Mouse (Mus musculus): ENCODE measurements around the gene Olfr93.
A peak's percentile ranks its signal among the peaks of the same experiment; 100 is the strongest.
"Not testable (repeated sequence)": the region's sequence is repeated elsewhere in the genome, so short reads cannot be mapped to it uniquely, and the experiment has no call there.

Olfr93 gene

DNA sequence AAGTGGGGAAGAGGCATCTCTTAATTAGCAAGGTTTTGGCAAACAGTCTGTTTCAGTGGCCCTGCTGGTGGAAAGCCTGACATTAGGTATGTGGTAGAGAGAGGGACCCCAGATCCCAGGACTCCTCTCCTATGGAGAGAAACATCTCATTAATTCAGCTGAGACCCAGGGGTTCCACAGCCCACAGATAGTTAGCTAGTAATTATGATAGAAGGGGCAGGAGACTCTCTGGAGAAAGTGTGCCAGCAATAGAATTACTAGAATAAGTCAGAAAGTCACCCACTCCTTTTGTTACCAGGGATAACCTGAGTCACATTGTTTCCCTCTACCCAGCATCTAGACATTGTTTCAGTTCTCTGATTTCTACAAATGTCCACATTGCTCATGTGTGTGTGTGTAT is at the start of gene Olfr93:
Gene Olfr93, minus strand, starts transcription at position 101 of the 400 bp plus-strand sequence.
- no peak for DNase-seq (ENCODE audit: low read depth, low spot score)

DNA sequence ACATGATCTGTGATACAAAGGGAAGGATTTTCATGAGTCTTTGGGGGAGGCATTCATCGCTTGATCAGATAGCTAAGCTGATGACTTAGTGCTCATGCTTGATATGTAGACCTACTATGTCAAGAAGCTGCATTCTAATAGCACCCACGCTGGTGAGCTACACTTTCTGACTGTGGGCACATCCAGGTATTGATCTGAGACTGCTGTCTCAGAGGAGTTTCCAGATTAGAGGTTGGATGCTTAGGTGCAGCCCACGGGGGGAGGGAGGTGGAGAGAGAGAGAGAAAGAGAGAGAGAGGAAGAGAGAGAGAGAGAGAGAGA is 42.6 kb upstream of the Olfr93 start:
- no peak for DNase-seq (ENCODE audit: low read depth, low spot score)

DNA sequence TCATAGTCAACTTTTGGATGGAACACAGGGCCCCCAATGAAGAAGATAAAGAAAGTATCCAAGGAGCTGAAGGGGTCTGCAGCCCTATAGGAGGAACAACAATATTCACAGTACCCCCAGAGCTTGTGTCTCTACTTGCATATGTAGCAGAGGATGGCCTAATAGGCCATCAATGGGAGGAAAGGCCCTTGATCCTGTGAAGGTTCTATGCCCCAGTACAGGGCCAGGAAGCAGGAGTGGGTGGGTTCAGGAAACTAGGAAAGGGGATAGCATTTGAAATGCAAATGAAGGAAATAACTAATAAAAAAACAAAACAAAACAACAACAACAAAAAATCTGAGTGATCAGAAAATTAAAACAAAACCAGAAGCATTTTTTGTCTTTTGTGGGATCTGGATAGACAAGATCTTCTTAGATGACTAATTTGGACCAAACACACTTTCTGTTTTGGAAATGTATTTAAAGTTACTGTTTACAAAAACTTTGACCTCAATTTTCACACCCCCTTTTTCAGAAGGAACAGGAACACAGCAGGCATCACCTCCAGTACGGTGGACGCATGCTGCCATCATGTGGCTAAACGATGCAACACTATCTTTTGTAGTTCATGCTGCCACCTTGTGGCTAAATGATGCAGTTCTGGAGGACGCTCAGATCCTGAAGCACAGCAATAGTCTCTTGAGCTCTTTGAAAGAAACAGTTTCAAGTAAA is 42.1 kb upstream of the Olfr93 start:
- DNase-seq (ENCODE audit: low read depth, low spot score), result peak; percentile 17

DNA sequence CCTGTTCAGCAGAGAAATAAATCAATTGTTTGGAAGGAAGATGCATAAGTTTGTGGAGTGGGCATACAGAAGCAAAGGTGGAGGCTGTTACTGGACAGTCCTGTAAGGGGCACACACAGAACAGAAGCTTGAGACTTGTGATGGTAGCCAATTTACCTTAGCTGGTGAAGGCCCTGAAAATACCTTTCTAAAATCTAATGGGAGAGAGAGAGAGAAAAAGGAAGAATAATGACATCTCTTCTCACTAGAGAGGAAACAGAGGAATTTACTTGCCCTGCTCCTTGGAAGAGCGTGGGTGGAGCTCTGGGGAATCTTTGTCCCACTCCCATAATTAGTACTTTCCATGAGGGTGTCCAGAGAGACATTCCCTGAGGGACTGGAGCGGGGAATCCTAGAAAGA is 39.6 kb upstream of the Olfr93 start, which contains the start of gene Olfr94:
Gene Olfr94, minus strand, starts transcription at position 101 of the 400 bp plus-strand sequence.
- DNase-seq (ENCODE audit: low read depth, low spot score), result no peak

DNA sequence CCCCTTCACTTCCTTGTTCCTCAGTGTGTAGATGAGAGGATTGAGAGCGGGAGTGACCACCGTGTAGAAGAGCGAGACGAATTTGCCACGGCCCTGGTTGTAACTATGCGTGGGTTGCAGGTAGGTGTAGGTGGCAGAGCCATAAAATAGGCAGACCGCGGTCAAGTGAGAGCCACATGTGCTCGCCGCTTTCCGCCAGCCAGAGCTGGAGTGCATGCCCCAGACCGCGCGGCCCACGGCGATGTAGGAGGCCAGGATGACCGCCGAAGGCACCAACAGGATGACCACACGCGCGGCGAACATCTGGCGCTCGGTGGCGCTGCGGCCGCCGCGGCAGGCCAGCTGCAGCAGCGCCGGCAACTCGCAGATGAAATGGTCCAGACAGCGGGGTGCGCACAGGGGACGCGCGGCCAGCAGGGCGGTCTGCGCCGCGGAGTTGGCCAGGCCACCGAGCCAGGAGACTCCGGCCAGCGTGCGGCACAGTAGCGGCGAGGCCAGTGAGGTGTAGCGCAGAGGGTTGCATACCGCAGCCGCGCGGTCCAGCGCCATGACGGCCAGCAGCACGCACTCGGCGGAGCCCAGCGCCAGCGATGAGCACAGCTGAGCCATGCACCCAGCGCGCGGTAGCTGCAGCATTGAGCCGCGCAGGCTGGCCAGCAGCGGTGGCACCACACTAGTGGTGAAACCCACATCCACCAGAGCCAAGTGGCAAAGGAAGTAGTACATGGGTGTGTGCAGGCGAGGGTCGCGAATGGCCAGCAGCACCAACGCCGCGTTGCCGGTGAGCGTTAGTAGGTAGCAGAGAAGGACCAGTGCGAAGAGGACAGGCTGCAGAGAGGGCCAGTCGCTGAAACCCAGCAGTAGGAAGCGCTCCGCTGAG is 35.8 kb upstream of the Olfr93 start:
- DNase-seq (ENCODE audit: low read depth, low spot score), result no peak

- no peak for DNase-seq (ENCODE audit: low read depth, low spot score)
These were observed 33.5 kb upstream of the Olfr93 start for GRCm38 (mm10) chr17:37194782-37195181.

DNA sequence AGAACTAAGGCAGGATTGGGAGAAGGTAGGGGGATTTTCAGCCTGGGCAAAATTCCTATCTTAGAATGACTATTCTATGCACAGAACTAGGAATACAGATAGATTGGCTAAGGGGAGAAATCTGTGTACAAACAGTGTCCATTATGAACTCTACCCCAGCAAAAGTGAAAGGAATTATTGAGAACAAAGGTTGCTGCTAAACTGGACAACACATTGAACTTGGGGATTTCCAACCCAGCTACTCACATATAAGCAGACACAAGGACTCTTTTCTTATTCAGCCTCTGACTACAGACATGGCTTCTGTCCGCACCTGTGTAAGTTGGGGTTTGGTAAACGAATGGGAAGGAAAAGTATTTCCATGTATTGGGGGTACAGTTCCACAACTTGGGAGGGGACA is 32.4 kb upstream of the Olfr93 start, which contains the start of gene Ubd:
Gene Ubd, plus strand, starts transcription at position 237 of the 400 bp plus-strand sequence.
- no peak for DNase-seq (ENCODE audit: low read depth, low spot score)

DNA sequence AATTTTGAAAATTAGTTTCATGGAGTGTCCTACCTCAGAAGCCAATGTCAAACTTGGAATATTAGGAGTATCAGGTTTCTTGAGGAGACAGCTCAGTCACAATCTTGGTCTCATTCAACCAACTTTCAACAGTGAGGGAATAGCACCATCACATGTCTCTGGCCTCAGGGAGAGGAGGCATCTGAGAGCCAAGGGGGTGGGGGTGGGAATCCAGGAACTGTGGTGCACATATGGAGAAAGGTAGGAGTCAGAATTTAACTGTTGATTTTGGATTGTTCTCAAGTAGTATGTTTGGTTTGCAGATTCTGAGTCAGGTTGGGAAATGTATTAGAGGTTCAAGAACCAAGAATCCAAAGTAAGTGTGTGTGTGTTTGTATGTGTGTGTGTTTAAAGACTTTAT is 31.7 kb upstream of the Olfr93 start:
- no peak for DNase-seq (ENCODE audit: low read depth, low spot score)

DNA sequence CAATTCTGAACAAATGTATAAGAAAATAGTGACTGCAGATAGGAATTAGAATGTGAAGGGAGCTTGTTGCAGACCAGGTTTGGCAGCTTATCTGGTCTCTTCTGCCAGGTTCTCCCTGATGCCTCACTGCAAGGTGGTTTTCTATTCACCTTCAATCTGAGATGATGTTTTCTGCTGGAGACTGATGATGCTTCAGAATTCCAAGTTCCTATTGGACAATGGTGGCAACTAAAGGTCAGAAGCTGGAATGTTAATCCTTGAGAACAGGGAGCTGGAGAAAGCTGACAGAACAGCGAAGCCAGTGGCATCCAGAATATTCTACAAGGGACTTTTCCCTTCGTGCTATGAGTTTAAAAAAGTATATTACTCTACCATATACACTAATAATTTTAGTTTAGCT is 29.4 kb upstream of the Olfr93 start:
- no peak for DNase-seq (ENCODE audit: low read depth, low spot score)

GRCm38 (mm10) chr17:37185474-37185873 is 24.2 kb upstream of the Olfr93 start:
- DNase-seq (ENCODE audit: low read depth, low spot score), result no peak

GRCm38 (mm10) chr17:37131366-37131765 is 29.9 kb downstream of the Olfr93 start:
- DNase-seq (ENCODE audit: low read depth, low spot score), result not testable (repeated sequence)

- no peak for DNase-seq (ENCODE audit: low read depth, low spot score)
These were observed 41.3 kb downstream of the Olfr93 start, which contains the start of gene Olfr92 for GRCm38 (mm10) chr17:37119988-37120387. Gene Olfr92 (minus strand): TSS chr17:37120088.

GRCm38 (mm10) chr17:37098178-37098577 is 63.1 kb downstream of the Olfr93 start, which contains the start of gene Olfr91:
Gene Olfr91 (minus strand): TSS chr17:37098278.
- no peak for DNase-seq (ENCODE audit: low read depth, low spot score)

DNA sequence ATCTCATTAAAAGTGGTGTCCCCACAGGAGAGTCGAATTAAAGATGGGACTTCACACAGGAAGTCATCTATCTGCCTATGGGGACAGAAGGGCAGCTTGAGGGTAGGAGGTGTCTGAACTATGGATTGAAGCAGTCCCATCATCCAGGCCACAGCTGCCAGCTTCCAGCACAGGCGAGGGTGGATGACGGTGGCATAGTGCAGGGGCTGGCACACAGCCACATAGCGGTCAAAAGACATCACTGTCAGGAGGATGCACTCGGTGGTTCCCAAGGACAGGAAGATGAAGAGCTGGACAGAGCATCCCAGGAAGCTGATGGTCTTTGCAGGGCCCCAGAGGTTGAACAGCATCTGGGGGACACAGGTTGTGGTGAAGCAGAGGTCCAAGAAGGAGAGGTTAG is 68.0 kb downstream of the Olfr93 start:
- DNase-seq (ENCODE audit: low read depth, low spot score), result no peak

DNA sequence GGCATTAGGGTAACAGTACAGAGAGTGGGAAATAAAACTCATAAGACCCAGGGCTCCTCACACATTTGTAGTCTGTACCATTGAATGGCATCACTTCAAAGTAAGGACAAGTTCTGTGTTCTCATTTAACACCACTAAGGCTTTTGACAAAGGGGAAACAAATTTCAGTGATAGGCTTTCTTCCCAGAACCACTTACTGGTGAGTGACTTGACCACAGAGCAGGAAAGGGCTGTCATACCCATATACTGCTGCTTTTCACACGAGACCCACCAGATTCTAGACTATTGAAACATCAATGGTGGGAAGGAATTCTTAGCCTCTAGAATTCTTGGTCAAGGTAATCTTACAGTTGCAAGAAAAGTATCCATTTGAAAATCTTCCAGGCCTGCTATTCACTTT is 69.1 kb downstream of the Olfr93 start:
- DNase-seq (ENCODE audit: low read depth, low spot score), result no peak
